Mouse (Mus musculus) adrenal gland, adult 2 months (tissue): Measurements from ENCODE around the gene Tomm7. TPM values are rescaled to one million over a fixed set of nuclear protein-coding genes. Genes with fewer than 3 reads are reported as not detected.
A peak's percentile ranks its signal among the peaks of the same experiment; 100 is the strongest.
"Not testable (repeated sequence)": the region's sequence is repeated elsewhere in the genome, so short reads cannot be mapped to it uniquely, and the experiment has no call there.

Experiments
- DNase-seq: peaks from one replicate; pipeline ENCODE4 v3.0.0; 2021
- long read RNA-seq: library from polyadenylated mRNA; stranded (forward); transcript quantifications from one replicate; pipeline ENCODE4 v2.0.0, GENCODE M21; 2021
- polyA plus RNA-seq: library from polyadenylated mRNA; depleted of rRNA; stranded (reverse); fragments of >200 nt; gene quantifications from 2 replicates; pipeline ENCODE4 v1.2.3, GENCODE M21; 2012; rRNA removed
- total RNA-seq, 2 experiments: library from RNA; stranded (reverse); gene quantifications; 2 replicates each; pipeline ENCODE4 v1.2.3; 2021

Tomm7 gene
- total RNA-seq (100 to 1,000 TPM in 1 of 2 experiments, 10 to 100 TPM in 1; 79.5 to 136 TPM), polyA plus RNA-seq (10.2 and 15.8 TPM in 2 replicates)
- long read RNA-seq, transcript Tomm7-201 (3 exons, 1,125 nt): major isoform, 132 of 141 reads
- long read RNA-seq, partial matches to known transcripts: 1 of 141 reads
- long read RNA-seq, other reads (novel, unspliced or antisense): 8 of 141 reads

DNA sequence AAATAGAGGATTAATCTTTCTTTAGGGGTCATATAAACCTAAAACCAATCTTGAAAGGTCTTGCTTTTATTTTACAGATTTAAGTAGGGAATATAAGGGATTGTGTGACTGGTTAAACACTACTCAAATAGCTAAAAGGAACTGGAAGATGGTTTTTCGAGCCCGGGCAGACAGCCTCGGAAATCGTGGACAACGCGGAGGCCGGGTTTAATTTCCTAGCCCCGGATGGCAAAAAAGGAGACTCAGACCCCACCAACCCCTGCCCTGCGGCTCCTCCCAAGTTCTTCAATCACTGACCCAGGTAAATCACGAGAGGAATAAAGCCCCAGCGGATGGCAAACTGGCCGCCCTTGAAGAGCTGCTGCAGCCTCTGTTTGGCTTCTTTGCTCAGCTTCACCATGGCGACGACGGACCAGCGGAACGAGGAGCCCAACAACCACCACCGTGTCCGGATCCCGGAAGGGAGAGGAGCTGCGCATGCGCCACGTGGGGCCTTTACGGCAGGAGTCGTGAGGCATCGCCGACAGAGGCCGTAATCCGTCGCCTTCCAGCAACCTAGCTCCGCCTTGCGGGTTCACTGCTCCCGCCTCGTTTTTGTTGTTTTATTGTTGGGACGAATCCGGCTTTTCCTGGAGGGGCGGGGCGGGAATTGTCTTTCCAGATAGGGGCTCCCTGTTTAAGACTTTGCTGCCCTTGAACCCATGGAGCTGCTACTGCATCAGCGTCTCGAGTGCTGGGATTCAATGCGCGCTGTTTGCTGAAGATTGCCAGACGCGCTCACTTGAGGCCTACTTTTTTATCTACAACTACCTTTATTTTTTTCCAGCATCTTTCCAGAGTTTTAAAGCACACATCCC, at the start of gene Tomm7:
Gene Tomm7, minus strand, starts transcription at position 488 of the 857 bp plus-strand sequence.
- DNase-seq: peak; percentile 99

DNA sequence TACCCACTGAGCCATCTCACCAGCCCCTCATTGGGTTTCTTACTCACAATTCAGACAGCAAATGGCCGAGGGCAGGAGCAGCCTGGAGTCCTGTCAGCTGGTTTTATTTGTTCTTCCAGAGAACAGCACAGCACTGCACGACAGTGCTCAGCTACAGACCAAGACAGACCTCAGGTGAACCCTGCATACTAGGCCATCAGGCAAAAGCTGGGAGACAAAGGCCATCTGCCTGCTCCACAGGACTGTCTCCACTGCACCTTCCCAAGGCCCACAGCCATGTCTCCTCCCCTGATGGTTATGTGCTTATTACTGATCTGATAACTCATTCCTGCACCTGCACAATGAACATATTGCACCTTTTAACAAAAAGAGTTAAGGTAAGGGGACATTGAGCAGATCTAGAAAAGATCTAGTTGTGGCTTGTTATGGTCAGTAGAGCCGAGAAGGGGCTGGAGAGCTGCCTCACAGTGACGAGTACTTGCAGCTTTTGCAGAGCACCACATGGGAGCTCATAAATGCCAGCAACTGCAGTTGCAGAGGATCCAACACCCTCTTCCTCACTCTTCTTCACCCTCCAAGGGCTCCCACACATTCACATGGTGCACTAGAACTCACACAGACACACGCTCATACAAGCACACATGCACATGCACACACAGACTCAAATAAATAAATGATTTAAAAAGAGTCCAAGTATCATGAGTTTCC, 49.3 kb upstream of the Tomm7 start:
- no peak for DNase-seq

DNA sequence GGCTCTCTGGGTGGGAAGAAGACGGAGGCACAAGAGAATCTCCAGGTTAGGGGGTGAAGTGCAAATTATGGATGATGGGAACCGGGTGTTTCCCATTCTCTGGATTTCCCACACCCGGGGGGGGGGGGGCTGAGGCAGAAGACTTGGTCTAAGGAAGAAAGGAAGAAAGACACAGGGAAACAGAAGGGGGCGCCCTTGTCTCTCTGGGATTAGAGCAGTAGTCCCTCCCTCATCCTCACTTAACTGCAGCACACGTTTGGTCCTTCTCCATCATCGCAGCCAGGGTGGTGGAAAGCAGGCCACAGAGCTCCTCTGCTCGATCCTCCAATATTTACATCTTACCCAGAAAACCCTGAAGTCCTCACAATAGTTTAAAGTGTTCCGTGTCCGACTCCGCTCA, 46.8 kb upstream of the Tomm7 start:
- DNase-seq: peak; percentile 83

DNA sequence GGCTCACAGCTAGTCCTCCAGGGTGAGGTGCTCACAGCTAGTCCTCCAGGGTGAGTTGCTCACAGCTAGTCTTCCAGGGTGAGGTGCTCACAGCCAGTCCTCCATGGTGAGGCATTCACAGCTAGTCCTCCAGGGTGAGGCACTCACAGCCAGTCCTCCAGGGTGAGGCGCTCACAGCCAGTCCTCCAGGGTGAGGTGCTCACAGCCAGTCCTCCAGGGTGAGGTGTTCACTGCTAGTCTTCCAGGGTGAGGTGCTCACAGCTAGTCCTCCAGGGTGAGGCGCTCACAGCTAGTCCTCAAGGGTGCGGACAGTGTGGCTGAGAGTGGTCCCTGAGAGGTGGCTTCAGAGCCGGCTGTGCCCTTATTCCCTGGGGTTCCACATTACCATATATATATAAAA, 45.5 kb upstream of the Tomm7 start:
- no peak for DNase-seq

DNA sequence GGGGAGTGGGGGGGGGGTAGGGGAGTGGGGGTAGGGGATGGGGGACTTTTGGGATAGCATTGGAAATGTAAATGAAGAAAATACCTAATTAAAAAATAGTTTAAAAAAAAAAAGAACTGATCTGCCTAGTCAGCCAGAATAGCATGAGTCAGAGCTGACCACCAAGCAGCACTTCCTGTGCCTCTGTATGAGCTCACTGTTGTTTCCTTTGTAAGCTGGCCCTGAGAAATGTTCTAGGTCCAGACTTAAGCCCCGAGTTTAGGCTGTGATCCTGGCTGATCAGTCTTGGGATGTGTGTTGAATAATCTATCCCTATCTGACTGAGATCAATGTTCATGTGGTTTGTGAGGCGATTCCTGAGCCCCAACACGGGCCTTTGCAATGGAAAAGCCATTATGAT, 43.1 kb upstream of the Tomm7 start:
- no peak for DNase-seq

DNA sequence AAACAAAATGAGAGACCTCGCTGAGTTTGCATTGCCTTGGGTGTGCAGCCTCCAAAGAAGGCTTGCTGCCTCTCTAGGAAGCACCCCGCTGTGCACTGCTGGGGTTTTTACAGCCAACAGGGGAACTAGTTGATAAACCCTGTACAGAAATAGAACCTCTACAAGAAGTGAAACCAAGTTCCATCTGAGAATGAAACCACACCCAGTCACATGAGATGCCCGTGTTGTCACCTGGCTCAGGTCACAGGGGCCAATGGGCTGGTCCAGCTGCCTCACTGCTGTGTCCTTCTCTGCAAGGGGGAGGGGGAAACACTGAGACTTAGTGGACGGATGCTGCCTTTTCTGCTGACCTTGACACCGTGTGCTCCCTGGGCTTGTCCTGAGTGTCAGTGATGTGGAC, 30.5 kb upstream of the Tomm7 start:
- no peak for DNase-seq

DNA sequence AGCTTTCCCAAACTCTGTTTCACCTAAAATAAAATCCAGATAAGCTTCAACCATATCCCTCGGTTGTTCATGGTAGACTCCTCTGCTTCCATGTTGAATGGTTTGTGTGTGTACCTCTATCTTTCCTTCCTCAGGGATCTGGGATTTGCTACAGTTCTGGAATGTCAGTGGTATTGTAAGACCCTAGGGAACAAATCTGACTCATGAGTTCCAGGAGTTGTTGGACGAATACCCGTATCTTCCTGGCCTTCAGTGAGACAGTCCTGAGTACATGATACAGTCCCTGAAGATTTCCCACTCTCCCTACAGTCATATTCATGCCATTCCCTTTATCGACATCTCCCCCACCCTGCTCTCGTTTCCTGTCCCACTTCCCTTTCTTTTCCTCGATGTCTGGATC, 28.6 kb upstream of the Tomm7 start:
- no peak for DNase-seq

DNA sequence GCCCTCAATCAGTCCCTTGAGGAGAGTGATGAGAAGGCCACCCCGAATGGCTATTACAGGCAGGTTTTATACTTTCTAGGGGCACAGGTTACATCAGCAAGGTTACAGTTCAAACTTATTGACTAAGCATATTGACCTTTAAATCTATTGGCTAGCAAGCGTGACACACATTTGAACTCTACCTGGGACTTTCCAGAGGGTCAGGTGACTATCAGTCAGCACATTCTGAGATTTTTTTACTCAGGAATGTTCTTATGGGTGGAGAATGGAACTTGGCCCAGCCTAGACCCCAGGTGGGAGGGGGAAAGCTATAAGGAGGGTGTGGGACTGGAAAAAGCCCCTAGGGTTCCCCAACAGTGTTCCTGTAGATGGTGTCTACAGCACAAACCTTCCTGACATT, 27.4 kb upstream of the Tomm7 start:
- not testable (repeated sequence) for DNase-seq

DNA sequence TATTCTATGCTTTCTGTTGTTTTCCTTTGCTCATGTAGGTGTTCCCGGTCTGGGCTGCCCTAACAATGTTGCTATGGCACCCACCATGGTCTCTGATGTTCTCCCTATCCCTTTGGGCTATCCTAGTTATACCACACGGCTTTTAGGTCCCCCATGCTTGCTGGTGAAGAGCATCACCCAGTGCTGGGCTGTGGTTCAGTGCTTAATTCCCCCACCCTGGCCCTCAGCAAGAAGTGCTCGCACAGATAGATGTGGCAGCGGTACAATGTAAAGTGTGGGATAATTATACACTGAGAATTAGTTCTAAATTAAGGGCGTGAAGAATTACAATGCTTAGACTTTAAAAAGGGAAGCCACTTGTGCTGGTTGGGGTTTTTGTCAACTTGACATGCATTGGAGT, 22.0 kb upstream of the Tomm7 start:
- no peak for DNase-seq

DNA sequence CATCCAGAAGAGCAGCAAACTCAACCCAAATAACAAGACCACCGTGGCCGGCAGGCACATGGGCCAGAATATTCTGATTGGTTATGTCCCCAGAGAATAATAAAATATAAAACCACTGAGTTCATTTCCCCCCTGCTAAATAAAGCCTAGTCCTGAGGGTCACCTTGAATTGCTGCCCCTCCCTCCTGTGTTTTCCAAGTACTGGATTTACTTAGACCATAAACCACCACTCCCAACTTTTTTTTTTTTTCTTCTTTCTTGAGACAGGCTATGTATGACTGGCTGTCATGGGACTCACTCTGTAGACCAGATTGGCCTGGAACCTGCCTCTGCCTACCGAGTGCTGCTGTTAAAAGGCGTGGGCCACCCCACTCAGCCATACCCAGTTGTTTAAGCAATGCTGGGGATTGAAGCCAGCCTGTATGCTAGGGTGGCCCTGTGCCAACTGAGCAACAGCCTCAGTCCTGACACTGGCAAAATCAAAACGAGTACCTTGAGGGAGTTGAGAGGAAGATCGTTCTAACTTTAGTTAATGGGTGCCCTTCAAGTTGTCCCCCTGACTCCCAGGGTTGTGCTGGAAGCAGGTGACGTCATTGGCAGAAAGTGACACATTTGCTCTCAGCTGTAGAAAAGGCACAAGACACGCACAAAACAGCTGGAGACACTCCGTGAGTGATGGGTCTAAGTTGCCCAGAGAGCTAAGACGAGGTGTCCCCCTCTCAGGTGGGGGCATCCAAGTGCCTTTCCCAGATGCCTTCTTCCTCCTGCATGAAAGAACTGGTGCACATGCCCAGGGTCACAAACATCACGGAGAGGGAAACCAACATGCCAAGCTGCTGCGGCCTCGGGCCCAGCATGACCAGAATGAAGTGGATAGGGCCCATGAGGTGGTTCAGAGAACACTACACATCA, 20.3 kb upstream of the Tomm7 start:
- no peak for DNase-seq

DNA sequence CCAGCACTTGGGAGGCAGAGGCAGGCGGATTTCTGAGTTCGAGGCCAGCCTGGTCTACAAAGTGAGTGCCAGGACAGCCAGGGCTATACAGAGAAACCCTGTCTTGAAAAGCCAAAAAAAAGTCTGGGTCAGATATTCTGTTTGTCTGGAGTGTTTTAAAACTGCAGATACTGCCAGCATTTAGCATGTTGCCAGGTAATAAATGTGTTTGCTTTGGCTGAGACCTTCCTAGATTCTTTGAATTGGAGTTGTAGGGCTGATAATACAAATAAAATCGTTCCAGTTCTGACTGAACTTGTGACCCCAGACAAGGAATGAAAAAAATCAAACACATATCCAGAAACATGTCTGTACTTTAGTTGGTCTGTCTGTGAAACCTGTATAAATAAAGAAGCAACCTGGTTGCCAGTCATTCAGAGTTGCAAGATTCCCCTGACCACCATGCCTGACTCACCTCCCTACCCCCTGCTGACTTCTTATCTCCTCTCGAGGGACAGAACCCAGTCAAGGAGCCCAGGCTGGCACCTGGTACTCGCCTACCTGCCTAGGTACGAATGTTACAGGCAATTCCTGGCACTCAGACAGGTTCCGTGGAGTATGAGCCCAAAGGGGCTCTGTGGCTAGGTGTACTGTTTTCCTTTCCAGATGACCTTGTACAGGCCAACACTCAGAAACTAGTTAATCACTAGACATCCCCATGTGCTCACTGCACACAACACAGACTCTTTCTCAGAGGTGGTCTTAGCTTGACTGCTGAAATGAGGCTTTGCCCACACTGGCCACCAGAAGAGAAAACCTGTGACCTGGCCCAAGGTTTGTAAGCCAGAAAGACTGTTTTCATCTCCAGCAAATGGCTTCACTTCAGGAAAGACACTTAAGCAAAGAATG, 19.4 kb upstream of the Tomm7 start:
- DNase-seq: no peak

DNA sequence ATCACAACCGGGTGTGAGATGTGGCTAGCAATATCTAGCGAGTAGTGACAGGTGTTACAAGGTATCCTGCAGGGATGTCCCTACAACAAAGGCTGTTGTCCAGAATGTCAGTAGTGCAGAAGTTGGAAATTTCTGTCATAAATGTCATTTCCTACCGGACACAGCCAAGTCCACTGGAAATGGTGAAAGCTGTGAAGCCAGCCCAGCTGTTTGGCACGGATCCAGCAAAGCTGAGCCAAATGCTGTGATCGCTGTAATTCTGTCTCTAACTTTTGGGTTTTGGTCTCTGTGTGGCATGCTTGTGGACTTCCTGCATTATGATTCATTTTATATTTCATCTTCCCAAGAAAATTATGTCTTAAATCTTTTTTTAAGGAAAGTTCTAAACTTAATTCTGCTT, 18.3 kb upstream of the Tomm7 start:
- DNase-seq: peak; percentile 58

DNA sequence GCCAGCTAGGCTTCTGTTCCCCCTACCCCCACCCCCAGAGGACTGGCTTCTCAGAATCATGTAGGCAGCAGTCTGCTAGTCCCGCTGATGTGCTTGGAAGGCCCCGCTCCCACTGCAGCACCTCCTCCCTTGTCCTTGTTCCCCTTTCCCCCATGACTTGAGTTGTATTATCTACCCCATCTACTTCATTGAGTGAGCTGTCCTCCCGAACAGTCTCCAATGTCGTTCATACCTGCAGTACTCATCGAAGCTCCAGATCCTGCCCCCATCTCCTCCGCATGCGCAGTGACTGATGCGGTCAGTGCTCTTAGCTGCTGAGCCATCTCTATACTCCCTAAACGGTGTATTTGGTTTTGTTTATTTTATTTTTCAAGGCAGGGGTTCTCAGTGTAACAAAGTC, 17.8 kb upstream of the Tomm7 start:
- no peak for DNase-seq

DNA sequence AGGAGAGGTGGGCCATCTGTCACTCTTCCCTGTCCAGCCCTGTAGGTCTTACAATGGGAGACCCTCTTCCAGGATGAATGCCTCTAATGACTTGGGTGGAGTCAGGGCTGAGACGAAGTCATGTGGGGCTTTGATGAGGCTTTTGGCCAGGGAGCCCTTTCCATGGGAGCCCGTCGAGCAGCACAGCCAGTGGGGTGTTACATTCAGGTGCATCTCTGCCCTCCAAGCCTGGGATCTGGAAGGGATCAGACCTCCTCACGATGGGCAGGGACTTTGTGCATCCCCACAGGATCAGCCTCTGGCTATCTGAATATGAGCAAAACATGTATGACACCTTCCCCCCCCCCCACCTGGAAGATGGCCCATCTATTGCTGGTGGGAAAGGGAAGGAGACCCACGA, 15.9 kb upstream of the Tomm7 start:
- DNase-seq: no peak

DNA sequence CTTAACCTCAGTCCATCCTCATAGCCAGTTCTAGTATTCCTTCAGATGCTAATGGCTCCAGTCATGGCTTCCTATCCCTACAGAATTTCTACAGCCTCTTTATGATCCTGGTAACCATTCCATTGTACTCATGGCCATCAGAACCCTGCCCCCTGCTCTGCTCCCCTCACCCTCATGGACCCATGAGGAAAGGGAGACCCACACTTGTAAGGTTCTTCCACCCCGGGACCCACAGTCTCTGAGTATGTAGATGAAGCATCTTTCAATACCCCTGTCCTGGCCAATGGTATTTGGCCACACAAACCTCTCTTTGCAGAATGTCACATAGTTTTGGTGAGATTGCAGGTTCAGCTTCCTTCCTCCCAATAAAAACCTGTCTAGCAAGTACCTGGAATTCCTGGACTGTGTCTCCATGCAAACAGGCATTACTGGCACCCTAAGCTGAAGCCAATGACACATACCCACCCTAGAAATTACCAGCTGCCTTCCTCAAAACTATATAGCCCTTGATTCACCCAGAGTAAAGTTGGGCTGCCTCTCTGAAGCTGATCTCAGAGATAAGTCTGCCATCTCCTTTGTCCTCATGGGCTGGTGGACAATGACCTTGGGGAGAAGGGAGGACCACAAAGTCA, 15.2 kb upstream of the Tomm7 start:
- no peak for DNase-seq

DNA sequence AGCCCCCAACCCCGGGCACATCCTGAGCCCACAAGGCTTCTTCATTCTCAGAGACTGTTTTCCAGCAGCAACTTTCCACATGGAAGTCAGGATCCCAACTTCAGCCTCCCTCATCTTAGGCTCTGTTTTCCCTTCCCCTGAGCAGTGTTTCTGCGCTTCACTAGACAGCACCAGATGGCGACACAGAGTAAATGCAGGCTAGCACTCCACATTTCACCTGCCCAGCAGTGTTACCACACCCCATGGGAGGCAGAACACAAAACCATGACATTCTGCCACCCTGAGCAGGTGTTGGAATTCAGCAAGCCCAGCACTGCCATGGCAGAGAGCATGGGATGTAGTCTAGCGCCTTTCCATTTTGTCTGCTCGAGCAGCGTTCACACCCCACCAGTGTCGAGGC, 14.7 kb upstream of the Tomm7 start:
- DNase-seq: no peak

DNA sequence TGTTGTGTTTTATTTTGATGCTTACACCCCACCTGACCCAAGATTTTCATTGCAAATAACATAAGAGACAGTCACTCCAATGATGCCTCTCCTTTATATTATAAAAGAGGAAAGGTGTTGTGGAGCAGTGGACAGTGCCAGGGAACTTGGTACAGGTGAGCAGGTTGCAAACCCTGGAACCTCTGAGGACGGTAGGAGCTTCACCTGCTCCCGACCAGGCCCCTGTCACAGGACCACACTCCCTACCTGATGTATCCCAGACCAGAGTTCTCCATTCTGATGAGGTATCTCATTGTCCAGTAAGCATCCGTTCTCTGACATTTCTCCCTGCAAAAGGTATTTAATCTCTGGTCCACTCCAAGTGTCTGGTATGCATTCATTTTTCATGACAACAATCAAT, 14.0 kb upstream of the Tomm7 start:
- DNase-seq: no peak

DNA sequence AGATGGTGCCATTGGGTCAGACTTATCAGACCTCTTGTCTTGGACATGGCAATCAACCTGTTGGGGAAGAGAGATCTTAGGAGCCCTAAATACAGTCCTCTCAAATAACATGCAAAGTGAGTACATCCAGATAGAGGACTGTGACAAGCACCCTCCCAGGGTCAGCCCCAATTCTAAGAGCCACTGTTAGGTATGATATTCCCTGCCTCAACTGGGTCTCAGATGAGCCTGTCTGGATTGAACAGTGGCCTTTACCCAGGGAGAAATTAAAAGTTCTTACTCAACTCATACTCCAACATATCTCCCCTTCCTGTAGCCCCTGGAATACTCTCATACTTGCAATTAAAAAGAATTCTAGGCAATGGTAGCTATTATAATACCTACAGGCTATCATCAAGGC, 13.2 kb upstream of the Tomm7 start:
- no peak for DNase-seq

DNA sequence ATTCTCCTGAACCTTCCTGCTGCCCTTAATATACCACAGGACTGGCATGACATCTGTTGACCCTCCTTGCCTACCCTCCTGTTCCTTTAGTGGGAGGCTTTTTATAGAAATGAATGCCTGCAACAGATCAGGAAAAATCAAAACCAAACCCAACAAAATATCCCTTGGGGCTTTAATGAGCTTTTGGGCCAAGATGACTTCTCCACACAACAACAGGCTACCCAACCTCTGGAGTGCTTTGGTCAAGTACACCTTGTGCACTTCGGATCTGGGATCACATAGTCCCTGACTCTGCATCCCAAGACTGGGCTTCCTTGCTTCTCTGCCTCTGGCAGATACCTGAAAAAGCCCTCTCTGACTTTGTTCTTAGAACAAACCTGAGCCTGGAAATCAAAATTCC, 12.2 kb upstream of the Tomm7 start:
- no peak for DNase-seq

DNA sequence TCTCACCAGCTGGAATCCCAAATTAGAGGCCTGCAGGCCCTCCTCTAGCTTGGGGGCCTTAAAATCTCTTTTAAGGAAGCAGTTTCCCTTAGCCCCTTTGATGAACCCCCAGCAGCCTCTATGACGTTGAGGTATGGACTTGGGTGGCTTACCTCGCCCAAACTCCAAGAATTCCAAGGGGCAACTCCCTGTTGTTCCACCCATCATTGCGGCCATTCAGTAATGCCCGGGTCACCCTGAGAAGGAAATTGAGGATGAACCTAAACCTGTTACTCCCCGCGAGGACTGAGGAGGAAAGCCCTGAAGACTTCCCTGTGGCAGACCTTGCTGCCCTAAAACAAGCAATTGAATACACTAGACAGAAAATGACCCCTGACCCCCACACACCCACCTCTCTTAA, 11.5 kb upstream of the Tomm7 start:
- no peak for DNase-seq

DNA sequence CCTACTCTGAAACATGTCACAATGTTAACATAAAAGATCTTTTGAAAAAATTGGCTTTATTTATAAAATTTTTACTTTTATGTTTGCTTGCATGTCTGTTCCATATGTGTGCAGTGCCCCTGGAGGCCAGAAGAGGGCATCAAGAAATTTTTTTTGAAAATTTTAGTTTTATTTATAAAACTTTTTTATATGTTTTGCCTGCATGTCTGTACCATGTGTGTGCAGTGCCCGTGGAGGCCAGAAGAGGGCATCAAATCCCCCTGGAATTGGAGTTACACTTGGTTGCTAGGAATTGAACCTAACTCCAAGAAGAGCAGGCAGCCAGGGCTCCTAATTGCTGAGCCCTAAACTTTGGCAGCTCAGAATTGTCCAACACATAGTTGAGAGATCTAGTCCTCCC, 9.0 kb upstream of the Tomm7 start:
- DNase-seq: not testable (repeated sequence)
